Mouse (Mus musculus): ENCODE data around the gene Sypl2.
"Not testable (repeated sequence)": the region's sequence is repeated elsewhere in the genome, so short reads cannot be mapped to it uniquely, and the experiment has no call there.

Sypl2 gene

DNA sequence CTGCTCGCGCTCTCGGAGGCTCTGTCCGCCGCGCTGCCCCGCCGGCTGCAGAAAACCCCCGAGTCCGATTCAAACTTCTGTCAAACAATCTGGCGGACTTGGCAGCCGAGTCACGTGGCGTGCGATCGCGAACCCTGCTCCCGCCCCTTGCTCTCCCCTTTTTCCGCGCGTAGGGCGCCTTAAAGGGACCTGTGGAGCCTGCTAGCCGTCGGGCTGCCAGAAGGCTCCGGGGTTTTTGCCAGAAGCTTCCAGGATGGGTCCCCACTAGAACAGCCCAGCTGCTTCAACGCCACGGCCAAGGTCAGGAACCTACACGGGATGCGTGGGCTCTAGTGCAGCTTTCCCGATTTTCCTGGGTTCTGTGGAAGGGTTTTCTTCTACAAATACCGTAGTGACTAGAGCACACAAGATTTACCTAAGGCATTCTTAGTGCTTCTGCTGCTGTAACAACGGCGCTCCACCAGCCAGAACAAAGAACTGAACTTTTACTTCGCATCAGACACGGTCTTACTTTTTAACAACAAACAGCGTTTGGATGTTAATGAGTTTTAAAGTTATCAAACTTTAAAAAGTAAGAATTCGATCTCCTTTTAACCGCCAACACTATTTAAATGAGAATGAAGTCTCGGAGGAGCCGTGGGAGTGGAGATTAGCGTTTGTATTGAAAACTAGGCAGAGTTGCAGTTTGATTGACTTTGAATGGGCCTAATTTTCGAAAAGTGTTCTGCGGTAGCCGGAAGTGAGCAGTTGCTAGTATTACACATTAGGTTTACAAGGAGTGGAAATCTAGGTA lies at the start of gene Sypl2:
Gene Sypl2, minus strand, starts transcription at position 91 of the 793 bp plus-strand sequence.
- no peak for DNase-seq (ENCODE audit: low spot score)

DNA sequence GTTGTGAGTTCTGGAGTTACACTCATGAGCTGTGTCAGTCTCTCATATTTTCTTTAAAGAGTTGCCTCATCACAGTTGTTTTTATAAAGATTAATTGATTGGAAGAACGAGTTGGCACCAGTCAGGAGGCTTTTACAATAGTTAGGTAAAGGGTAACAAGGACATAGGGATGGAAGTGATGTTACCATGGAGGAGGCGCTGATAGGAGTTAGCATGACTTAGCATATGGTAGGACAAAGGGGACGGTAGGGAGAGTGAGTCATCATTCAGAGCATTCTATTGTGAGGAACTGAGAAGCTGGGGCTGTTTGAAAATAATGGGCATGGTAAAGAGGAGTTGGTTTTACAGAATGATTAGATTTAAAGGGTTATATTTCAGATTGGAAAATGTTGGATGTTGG lies 32.9 kb upstream of the Sypl2 start:
- DNase-seq (ENCODE audit: low spot score), result no peak

DNA sequence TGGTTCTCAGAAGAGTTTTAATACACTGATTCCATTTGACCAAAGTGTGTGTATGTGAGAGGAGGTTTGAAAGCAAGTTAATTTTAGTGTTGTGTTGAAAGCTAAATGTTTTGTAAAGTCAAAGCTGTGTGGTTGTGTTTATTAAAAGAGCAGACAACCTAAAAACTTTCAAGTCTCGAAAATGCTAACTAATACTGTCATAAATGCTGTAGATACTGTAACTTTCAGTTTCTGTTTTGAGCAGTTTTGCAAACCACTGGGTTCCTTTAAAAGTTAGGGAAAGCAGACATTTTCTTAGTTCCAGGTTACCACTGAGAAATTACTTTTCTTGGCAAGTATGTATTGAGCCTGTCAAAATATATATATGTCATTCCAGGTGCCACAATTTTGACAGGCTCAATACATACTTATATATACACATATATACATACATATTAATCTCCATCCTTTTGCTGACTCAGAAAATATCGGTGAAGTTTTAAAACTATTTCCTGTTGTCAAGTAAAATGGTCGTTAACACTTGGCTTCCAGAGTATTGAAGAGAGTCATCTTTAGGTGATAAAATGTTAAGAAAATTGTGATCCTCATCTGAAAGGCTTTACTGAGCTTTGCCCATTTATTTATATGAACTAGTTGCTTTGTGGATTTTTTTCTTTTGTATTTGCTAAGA lies 31.5 kb upstream of the Sypl2 start:
- no peak for DNase-seq (ENCODE audit: low spot score)

DNA sequence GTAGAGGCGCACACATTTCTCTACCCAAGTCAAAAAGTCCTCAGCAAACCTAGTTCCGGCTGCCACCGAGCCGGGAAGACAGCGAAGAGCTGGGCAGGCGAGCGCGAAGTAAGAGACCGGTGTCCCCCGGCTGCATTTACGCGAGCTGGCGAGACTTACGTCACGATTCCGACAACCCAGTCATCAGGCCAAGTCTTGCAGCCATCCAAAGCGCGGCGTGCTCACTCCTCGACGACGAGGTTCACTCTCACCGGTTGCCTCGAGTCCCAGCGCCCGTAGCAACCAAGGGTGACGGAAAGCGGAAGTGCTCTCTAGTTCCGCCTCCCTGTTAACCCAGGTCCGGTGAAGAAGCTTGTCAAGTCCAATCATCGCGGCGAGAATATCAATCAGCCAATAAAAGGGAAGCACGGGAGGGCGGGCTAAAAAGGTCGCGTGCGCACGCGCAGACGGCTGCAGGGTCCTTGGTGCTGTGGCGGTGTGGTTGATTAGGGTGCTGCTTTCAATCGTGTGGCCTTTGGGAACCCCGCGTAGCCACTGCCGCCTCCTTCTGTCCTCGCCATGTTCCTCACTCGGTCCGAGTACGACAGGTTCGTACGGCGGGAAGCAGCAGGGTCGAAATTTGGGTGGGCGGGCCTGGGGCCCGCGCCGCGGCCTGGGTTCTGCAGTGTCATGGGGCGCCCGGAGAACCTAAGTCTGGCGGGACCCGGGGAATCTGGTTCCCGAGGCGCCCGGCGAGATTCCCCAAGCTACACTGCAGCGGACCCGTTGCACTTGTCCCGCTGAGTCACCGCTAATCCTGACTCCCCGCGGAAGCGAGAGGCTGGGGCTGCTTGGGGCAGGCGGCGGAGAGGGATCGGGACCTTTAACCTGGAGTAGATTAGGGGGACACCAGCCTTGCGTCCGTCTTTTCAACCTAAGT lies 30.5 kb upstream of the Sypl2 start, which contains the start of gene Psma5:
Gene Psma5, plus strand, starts transcription at position 208 of the 919 bp plus-strand sequence.
- DNase-seq (ENCODE audit: low spot score), result peak; percentile 91

DNA sequence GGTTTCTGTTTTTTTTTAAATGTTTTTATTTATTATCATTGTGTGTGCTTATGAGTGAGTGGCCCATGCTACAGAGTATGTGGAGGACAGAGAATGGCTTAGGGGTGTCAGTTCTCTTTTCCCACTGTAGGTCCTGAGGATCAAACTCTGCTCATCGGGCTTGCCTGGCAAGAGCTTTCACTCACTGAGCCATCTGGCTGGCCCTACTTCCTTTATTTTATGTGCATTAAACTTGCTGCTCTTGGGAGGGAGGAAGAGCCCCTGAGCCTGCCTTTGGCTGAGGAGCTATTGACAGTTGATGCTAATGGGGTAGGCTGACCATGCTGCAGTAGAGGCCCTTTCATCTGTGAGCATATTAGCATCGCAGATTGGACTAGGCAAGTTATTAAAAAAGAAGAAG lies 20.4 kb upstream of the Sypl2 start:
- DNase-seq (ENCODE audit: low spot score), result no peak

DNA sequence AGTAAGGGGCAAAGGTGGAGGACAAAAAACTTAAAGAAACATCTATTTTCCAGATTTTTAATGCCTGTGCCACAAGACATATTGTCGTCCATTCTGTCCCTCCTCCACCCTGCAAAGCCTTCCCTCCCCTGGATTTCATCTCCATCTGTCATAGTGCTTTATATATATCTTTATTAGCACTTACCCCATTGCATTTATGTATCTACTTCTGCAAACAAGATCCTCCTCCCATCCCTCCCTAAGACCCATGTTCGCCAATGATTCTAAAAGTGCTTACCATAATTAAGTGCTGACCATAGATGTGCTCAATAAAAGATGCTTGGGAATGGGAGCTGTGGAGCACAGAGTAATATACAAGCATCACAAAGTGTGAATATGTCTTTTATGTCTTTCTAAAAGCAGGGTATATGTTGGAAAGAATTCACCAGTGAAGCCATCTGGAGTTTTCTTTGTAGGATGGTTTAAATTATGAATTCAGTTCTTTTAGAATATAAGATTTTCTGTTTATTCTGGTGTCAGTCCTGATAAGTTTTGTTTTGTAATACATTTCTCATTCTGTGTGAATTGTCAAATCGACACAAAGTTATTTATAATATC lies 14.9 kb upstream of the Sypl2 start:
- no peak for DNase-seq (ENCODE audit: low spot score)

DNA sequence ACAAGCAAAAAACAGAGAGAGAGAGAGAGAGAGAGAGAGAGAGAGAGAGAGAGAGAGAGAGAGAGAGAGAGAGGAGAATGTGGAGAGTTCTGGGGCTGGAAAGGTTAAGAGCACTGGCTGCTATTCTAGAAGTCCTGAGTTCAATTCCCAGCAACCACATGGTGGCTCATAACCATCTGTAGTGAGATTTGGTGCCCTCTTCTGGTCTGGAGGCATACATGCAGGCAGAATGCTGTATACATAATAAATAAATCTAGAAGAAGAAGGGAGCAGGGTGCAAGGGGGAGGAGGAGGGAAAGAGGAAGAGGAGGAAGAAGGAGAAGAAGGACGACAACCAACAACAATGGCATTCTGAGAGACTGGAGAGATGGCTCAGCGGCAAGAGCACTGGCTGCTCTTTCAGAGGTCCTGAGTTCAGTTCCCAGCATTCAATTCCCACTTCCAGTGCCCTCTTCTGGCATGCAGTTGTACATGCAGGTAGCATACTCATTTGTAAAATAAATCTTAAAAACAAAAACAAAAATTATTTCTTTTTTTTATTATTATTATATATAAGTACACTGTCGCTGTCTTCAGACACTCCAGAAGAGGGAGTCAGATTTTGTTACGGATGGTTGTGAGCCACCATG lies 11.1 kb upstream of the Sypl2 start:
- DNase-seq (ENCODE audit: low spot score), result not testable (repeated sequence)

DNA sequence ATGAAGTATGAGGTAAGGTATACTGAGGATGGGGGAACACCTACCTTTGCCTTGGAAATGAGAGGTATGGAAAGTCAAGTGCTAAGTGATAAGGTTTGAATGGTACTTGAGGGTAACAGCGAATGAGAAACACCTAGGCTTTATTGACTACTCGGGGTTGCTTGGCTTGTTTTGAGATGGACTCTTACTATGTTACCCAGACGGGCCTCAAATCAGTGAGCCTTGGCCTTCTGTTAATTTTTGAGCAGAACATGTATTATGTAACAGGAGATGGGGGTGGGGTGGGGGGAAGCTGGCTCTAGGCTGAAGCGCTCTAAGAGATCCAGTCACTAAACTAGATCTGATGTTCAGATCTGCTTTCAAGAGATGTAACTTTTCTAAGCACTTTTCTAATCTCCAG lies 5.2 kb upstream of the Sypl2 start:
- no peak for DNase-seq (ENCODE audit: low spot score)

DNA sequence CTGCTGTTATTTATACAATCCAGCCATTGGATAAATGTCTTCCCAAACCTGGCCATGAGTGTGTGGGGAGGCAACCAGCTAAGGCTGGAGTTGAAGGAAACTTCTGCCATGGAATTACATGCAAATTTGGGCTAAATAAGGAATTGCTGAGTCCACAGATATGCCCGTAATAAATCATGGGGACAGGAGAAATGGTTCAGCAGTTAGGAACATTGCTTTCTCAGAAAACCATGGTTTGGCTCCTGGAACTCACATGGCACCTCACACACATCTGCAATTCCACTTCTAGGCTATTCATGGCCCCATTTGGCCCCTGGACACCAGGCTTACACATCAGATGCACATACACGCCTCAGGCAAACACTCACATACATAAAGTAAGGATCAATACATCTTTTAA lies 1.1 kb upstream of the Sypl2 start:
- no peak for DNase-seq (ENCODE audit: low spot score)

DNA sequence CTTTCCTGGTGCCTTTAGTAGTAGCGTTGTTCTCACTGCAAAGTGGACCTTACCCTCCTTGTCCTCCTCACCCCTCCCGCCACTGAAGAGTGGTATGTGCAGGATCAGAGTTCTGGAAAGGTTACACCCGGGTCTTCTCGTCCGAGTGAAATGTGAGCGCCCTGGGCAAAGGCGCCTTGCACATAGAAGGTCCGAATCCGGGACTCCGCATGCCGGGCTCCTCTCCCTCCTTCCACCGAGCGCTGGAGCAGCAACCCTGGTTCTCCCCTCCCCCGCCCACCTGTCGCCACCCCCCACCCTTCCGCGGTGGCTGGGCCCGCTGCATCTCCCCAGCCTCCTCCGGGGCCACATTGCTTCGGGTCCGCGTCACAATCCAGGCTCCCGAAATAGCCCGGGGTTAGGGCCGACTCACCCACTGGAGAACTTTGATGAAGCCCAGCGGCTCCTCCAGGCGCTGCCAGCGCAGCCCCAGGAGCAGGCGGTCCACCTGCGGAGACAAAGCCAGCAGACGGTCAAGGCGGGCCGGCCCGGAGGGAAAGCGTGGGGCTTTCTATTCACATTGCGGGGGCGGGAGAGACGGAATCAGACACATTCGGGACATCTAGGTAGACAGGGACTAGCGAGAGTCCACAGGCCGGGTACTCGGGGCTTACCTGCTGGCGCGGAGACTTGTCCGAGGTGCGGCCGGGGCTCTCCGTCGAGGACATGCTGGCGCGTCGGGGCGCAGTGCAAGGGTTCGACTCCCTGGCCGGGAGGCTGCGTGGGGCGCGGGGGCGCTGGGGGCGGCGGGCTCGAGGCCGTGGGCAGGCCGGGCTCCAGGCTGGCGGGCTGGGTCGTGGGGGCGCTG lies 514 bp downstream of the Sypl2 start:
- DNase-seq (ENCODE audit: low spot score), result no peak

DNA sequence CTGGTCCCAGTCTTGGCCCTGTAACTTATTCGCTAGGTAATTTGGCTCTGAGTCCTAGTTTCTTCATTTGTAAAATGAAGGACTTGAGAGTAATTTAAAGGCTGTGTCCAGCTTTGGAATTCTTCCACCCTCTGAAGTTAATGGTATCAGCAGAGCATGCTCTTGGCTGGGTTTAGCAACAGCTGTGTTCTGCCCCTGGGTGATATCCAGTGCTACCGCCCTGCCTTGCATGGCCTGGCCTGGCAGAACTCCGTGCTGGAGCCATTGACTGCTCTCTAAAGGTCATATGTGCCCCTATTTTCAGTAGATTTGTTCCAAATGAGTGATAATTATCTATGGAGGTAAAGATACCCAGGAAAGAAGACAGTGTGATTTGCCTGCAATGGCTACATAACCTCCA lies 5.8 kb downstream of the Sypl2 start:
- DNase-seq (ENCODE audit: low spot score), result no peak

DNA sequence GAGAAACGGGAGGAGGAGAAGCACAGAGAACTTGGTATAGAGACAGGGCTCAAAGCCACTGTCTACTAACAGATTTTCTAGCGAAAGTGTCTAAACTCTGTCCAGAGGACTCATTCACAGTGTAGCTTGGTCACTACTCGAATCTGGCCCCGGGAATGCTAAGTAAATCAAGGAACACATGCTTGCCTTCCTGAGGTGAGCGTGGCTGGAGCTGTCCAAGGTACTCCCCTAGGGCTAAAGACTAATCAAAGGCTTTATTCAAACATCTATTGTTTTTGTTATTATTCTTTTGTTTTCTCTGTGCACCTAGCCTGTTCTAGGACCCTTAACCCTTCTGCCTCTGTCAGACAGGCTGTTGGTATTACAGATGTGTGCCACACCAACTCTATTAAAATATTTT lies 11.7 kb downstream of the Sypl2 start:
- no peak for DNase-seq (ENCODE audit: low spot score)

DNA sequence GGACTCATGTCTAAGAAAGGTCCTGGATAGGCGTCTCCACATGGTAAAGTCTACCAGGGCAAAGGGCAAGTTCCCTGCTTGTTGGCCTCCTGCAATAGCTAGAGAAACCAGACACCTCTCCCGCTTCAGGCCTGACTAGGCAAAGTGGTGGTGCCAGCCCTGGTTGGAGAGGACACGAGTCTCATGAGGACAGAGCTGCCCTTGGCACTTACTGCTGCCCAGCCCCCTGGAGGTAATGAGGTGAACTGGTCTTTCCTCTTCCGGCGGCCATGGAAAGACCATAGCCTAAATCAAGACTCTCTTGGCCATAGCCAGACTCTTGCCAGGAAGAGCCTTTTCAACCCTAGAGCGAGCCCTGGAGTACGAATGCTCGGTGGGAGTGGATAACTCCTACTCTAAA lies 14.0 kb downstream of the Sypl2 start:
- no peak for DNase-seq (ENCODE audit: low spot score)

DNA sequence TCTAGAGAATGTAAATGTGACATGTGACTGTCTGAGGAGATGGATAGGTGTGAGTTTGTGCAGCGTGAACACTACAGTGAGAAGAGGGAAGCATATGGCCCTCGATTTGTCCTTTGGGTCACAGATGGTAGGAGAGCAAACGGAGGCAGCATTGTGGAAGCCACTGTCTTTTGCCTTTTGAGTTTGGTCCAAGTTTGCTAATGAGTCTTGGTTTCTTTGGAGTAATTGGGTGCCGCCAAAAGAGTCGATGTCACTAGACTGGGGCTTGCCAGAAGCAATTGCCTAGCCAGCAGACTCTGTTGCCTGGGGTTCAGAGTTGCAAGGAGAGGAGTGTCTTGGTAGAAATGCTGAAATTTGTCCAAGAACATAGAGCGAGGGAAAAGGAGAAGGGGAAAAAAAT lies 14.6 kb downstream of the Sypl2 start:
- DNase-seq (ENCODE audit: low spot score), result no peak

DNA sequence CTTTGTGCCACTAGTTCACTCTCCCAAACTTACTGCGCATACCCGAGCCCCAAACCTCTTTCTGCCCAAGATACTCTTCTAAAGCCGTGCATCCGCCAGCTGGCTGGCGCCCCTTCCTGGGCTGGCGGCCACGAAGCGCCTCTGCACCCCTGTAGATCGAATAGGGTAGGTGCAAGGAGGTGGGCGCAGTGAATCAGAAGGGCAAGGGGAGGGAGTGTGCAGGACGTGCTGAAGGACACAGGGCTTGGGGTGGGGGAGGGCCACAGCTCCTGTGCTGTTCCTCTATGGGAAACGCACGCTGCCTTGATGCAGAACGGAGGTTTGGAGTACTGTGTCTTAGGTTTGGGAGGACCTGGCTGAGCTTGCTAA lies 15.7 kb downstream of the Sypl2 start, which contains the start of gene Atxn7l2:
Gene Atxn7l2, minus strand, starts transcription at position 164 of the 369 bp plus-strand sequence.
- no peak for DNase-seq (ENCODE audit: low spot score)

DNA sequence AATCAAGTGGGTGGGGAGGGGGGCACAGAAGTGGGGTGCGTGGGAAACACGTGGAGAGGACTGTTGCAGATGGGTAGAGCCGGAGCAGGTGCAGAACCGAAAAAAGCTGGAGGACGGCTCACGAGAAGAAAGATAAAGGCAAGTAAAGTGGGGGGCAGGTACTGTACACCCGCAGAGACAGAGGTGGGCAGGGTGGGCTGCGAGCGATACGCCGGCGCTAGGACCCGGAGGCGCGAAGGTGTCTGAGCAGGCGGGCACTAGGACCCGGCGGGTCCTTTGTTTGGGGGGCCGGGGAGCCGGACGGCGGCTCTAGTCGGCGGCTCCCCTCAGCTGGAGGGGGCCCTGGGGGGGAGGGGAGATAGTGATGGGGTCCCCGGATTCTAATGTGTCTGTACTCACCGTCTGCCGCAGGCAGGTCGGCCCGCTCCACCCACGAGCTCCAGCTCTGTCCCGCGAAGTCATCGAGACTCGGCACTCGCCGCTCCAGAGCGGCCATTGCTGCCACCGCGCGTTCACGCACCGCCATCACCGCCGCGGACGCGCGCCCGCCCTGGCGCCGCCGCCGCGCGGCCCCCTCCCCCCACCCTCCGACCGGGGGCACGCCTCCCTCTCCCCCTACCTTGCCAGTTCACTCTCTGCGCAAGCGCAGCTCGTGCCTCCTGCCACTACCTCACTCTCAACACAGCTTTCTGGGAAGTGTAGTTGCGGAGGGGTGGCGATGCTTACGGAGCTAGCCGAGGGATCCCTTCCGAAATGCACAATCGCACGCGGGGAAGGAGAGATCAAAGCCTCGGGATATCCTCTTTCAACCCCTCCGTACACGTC lies 16.3 kb downstream of the Sypl2 start:
- peak; percentile 93 for DNase-seq (ENCODE audit: low spot score)

DNA sequence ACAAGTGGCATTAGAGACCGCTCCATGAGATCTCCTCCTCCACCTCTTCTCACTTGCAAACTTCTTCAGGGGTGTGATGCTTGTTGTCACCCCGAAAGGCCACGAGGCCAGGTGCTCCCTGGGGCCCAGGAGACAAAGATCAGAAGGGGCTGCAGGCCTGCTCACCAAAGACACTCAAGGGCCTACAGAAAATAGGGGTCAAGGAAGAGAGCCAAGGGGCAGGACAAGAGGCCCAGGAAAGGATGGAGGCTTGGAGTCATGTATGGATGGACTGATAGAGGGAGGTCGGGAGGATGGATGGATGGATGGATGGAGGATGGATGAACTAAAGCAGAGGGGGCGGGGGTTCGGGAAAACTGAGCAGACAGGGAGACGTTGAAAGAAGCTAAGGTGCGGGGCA lies 16.9 kb downstream of the Sypl2 start:
- DNase-seq (ENCODE audit: low spot score), result no peak

DNA sequence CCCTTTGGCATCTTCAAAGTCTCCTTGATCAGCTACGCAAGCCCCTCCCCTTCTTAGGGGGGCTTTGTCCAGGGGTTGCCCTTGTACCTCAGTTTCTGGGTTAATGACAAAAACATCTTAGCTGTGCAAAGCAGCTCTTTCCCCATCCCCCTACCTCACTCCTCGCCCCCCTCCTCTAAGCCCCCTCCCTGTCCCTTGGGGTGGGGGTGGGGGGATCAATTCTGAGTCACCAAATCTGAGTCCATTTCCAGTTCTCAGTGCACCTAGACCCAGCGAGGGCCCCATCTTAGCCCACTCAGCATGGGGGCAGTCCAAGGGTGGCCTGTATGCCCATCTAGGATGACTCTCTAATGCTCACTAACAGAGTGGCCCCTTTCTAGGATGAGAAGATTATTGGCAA lies 17.4 kb downstream of the Sypl2 start:
- no peak for DNase-seq (ENCODE audit: low spot score)

DNA sequence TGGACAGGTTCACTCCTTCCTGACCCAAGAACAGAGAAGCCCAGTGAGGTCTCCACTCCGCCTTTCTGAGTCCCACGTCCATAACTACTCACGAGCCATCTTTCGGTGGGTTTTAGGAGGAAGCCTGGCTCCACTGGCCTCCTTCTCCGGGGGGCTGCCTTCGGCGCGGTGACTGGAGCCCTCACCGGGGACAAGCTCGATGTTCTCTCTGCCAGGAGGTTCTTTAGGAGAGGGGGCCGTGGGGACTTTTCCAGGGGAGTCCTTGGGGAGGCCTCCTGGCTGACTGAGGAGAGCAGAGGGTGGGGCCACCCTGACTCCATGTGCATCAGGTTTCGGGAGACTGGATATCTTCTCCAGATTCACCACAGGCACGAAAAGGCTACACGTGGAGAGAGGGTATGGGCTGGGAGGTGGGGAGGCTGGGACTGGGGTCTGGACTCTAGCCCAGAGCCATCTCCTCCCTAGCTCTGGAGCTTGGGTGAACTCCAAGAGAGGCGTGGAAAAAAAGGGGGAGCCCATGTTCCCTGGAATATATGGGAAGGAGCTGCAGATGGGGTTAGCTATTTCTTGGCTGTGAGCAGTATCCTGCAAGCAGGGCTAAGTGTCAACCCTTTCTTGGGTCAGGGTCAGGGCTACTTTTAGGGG lies 19.6 kb downstream of the Sypl2 start:
- DNase-seq (ENCODE audit: low spot score), result no peak
